14 mouse cellular contexts compared by ENCODE assay signal in the genomic region with DNA sequence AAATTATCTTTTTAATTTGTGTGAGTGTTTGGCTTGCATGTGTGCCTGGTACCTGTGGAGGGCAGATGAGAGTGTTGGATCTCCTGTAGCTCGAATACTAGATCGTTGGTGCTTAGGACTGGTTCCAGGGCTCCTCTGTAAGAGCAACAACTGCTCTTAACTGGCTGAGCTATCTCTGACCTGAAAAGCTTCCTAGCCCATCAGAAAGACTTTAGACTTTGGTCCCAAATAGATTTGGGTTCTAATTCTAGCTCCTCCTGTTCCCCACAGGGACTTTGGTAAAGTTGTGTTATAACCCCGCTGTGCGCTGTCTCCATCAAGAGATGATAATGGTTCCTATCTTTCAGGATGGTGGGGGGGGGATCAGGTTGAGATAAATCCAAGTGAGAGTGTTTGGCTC. TPM values are rescaled to one million over a fixed set of nuclear protein-coding genes. Genes with fewer than 3 reads are reported as not detected.
DNase-seq lines count a peak whose midpoint lies in the region; ATAC-seq and TF ChIP-seq lines count a peak whose summit lies in the region.
"Had no signal": no experiment of that assay in that cellular context is flagged by ENCODE, and none has a peak within 500 bp of the region (broad histone marks: within the 10 kb centered on the region; RNA-seq: fewer than 3 reads in every experiment).

No protein-coding gene starts in this region.

- peaks cover 42% of the 10 kb centered on the region for H3K4me1 ChIP-seq in hindbrain, embryonic 16.5 days (ENCODE audit: control insufficient read depth, insufficient read depth, low read depth, low read length)
- H3K4me1 ChIP-seq in hindbrain, embryonic 11.5 days (replicated peaks; ENCODE audit: control insufficient read depth, insufficient read depth, low read length): peaks cover 13% of the 10 kb centered on the region
- H3K4me1 ChIP-seq in embryonic facial prominence, embryonic 10.5 days: peaks cover 82% of the 10 kb centered on the region
- H3K4me1 ChIP-seq in liver, embryonic 15.5 days (replicated peaks): peaks cover 76% of the 10 kb centered on the region

- WGBS in hindbrain, embryonic 16.5 days: 96% methylated on average over 4 of the region's 4 CpGs
- 94% methylated on average over 4 of the region's 4 CpGs for WGBS in hindbrain, embryonic 11.5 days
- 93% methylated on average over 4 of the region's 4 CpGs for WGBS in embryonic facial prominence, embryonic 10.5 days
- 68% methylated on average over 4 of the region's 4 CpGs for WGBS in liver, embryonic 15.5 days (ENCODE audit: insufficient replicate concordance)

- no peaks in the 10 kb centered on the region for H3K36me3 ChIP-seq in hindbrain, embryonic 16.5 days (ENCODE audit: control insufficient read depth, insufficient read depth, low read length)
- H3K36me3 ChIP-seq in hindbrain, embryonic 11.5 days (ENCODE audit: control insufficient read depth, insufficient read depth, low read length): no peaks in the 10 kb centered on the region
- H3K36me3 ChIP-seq in embryonic facial prominence, embryonic 10.5 days (replicated peaks): no peaks in the 10 kb centered on the region
- no peaks in the 10 kb centered on the region for H3K36me3 ChIP-seq in liver, embryonic 15.5 days (replicated peaks)
- H3K36me3 ChIP-seq: forebrain, embryonic 15.5 days; neural tube, embryonic 12.5 days had no signal

- H3K9ac ChIP-seq in hindbrain, embryonic 16.5 days (ENCODE audit: low read depth, low read length): no peak overlapping the region
- no peak overlapping the region for H3K9ac ChIP-seq in hindbrain, embryonic 11.5 days (ENCODE audit: low read depth, low read length)
- no peak overlapping the region for H3K9ac ChIP-seq in liver, embryonic 15.5 days
- H3K9ac ChIP-seq: forebrain, embryonic 15.5 days; liver, embryonic 14.5 days had no signal

- peak overlapping the region; percentile 8; the same call in 1 of the 2 replicates for H3K4me2 ChIP-seq in hindbrain, embryonic 16.5 days (ENCODE audit: low read length)
- H3K4me2 ChIP-seq in hindbrain, embryonic 11.5 days (replicated peaks; ENCODE audit: low read depth, low read length): no peak overlapping the region
- peak overlapping the region; percentile 85 for H3K4me2 ChIP-seq in liver, embryonic 15.5 days

- ATAC-seq in hindbrain, embryonic 16.5 days: no peak
- ATAC-seq in hindbrain, embryonic 11.5 days (ENCODE audit: low FRiP score): no peak
- no peak for ATAC-seq in liver, embryonic 15.5 days (ENCODE audit: insufficient read depth)
- ATAC-seq: forebrain, embryonic 15.5 days had no signal

- H3K27ac ChIP-seq in gastrocnemius, adult 2 months: peak overlapping the region; percentile 97
- H3K27ac ChIP-seq in hindbrain, embryonic 16.5 days (ENCODE audit: low read depth, low read length): no peak overlapping the region
- no peak overlapping the region for H3K27ac ChIP-seq in hindbrain, embryonic 11.5 days (ENCODE audit: low read depth, low read length)
- no peak overlapping the region for H3K27ac ChIP-seq in embryonic facial prominence, embryonic 10.5 days (replicated peaks)
- H3K27ac ChIP-seq in liver, embryonic 15.5 days (replicated peaks): no peak overlapping the region
- H3K27ac ChIP-seq: forebrain, embryonic 15.5 days; liver, embryonic 14.5 days; neural tube, embryonic 12.5 days had no signal

- intact Hi-C loops in gastrocnemius, adult 2 months (cut with DNase I): no loop called here
- intact Hi-C loops in gastrocnemius, postnatal 14 days (cut with DNase I; ENCODE audit: low total_unique reads): no loop called here

- no peaks in the 10 kb centered on the region; the same call in 1 of the 2 replicates for H3K27me3 ChIP-seq in hindbrain, embryonic 16.5 days (replicated peaks; ENCODE audit: control insufficient read depth, insufficient read depth, low read length)
- H3K27me3 ChIP-seq in hindbrain, embryonic 11.5 days (ENCODE audit: control insufficient read depth, insufficient read depth, low read length): no peaks in the 10 kb centered on the region
- H3K27me3 ChIP-seq in embryonic facial prominence, embryonic 10.5 days (replicated peaks; ENCODE audit: low read depth, poor library complexity, severe bottlenecking): no peaks in the 10 kb centered on the region
- peaks cover 44% of the 10 kb centered on the region for H3K27me3 ChIP-seq in liver, embryonic 15.5 days
- H3K27me3 ChIP-seq: forebrain, embryonic 15.5 days; neural tube, embryonic 12.5 days had no signal

- no peaks in the 10 kb centered on the region for H3K9me3 ChIP-seq in hindbrain, embryonic 16.5 days (ENCODE audit: control insufficient read depth, low read length)
- no peaks in the 10 kb centered on the region for H3K9me3 ChIP-seq in hindbrain, embryonic 11.5 days (ENCODE audit: control insufficient read depth, low read length)
- H3K9me3 ChIP-seq in embryonic facial prominence, embryonic 10.5 days: no peaks in the 10 kb centered on the region
- no peaks in the 10 kb centered on the region for H3K9me3 ChIP-seq in liver, embryonic 15.5 days (replicated peaks)
- H3K9me3 ChIP-seq: forebrain, embryonic 15.5 days; neural tube, embryonic 12.5 days had no signal

- peak overlapping the region; percentile 96 for H3K4me3 ChIP-seq in gastrocnemius, adult 2 months
- no peak overlapping the region for H3K4me3 ChIP-seq in hindbrain, embryonic 16.5 days (ENCODE audit: low read length)
- H3K4me3 ChIP-seq in hindbrain, embryonic 11.5 days (ENCODE audit: low read depth, low read length): no peak overlapping the region
- peak overlapping the region; percentile 86; the same call in 1 of the 2 replicates for H3K4me3 ChIP-seq in embryonic facial prominence, embryonic 10.5 days
- H3K4me3 ChIP-seq in liver, embryonic 15.5 days (replicated peaks): no peak overlapping the region
- H3K4me3 ChIP-seq: forebrain, embryonic 15.5 days; neural tube, embryonic 12.5 days had no signal

- 0 out of 2 replicates have a peak, but pooled peaks have one; percentile 3 for TF ChIP-seq CTCF in gastrocnemius, adult 2 months (IDR thresholded peaks at IDR 0.05)

- DNase-seq in gastrocnemius, adult 2 months: no peak
- DNase-seq in gastrocnemius, postnatal 14 days: no peak
- no peak for DNase-seq in hindbrain, embryonic 11.5 days (ENCODE audit: low spot score)
- DNase-seq in embryonic facial prominence, embryonic 10.5 days (ENCODE audit: low spot score): no peak
- DNase-seq in right cerebral cortex, postnatal 4 days: no peak
- no peak for DNase-seq in right cerebral cortex, postnatal 14 days
- DNase-seq: cerebellum, adult 11 months; layer of hippocampus, postnatal 36 days; thymus, postnatal 4 days had no signal

RNA-seq across cellular contexts. Expression of a gene that starts 2.0 kb away (rescaled TPM):
- 100 to 1,000 TPM in 1 of 2 experiments, 10 to 100 TPM in 1; 61.6 to 103 TPM for total RNA-seq in gastrocnemius, adult 2 months (2021)
- total RNA-seq in gastrocnemius, postnatal 14 days (2021): 10 to 100 TPM; 50.0 to 57.7 TPM
- 18.5 and 29.8 TPM in 2 replicates for polyA plus RNA-seq in hindbrain, embryonic 16.5 days (2015; fragmentation: Nextera tagmentation; extraction: Ambion mirVana)
- 25.1 and 29.2 TPM in 2 replicates for polyA plus RNA-seq in hindbrain, embryonic 11.5 days (2014; fragmentation: Nextera tagmentation; extraction: Ambion mirVana)
- 46.6 and 54.5 TPM in 2 replicates for polyA plus RNA-seq in embryonic facial prominence, embryonic 10.5 days (2016; fragmentation: Nextera tagmentation; extraction: Ambion mirVana)
- polyA plus RNA-seq in liver, embryonic 15.5 days (2015; fragmentation: Nextera tagmentation; extraction: Ambion mirVana): 15.1 and 17.0 TPM in 2 replicates

Comparison
In these comparisons a context has a peak if more than half of its experiments do, and no peak if none do; other contexts are left out.
1. H3K4me3 ChIP-seq: peak in gastrocnemius, adult 2 months (single experiment) and embryonic facial prominence, embryonic 10.5 days (single experiment); none in hindbrain, embryonic 16.5 days (single experiment), hindbrain, embryonic 11.5 days (single experiment) and liver, embryonic 15.5 days (single experiment).